Mouse (Mus musculus): ENCODE results near the gene Il18bp.
"Not testable (repeated sequence)": the region's sequence is repeated elsewhere in the genome, so short reads cannot be mapped to it uniquely, and the experiment has no call there.

Il18bp gene

GRCm38 (mm10) chr7:102018590-102018989, at the start of gene Il18bp:
Gene Il18bp, minus strand, starts transcription at chr7:102018690.
- no peak for DNase-seq

- DNase-seq, result no peak
Measured at GRCm38 (mm10) chr7:102066363-102066762, 47.9 kb upstream of the Il18bp start.

GRCm38 (mm10) chr7:102065046-102065891, 46.8 kb upstream of the Il18bp start, which contains the start of the genes Rnf121, Xndc1 and Xntrpc:
Gene Rnf121, minus strand, starts transcription at chr7:102065469.
Gene Xndc1, plus strand, starts transcription at chr7:102065511.
Gene Xntrpc, plus strand, starts transcription at chr7:102065713.
- peak; percentile 95 for DNase-seq

- DNase-seq, result no peak
Measured at GRCm38 (mm10) chr7:102064655-102065045, 46.2 kb upstream of the Il18bp start.

- DNase-seq, result no peak
Measured at GRCm38 (mm10) chr7:102063891-102064290, 45.4 kb upstream of the Il18bp start.

- DNase-seq, result no peak
Measured at GRCm38 (mm10) chr7:102062203-102062602, 43.7 kb upstream of the Il18bp start.

- DNase-seq, result no peak
Measured at GRCm38 (mm10) chr7:102061353-102061752, 42.9 kb upstream of the Il18bp start.

- DNase-seq, result not testable (repeated sequence)
Measured at GRCm38 (mm10) chr7:102048524-102048923, 30.0 kb upstream of the Il18bp start.

- no peak for DNase-seq
Measured at GRCm38 (mm10) chr7:102042314-102042713, 23.8 kb upstream of the Il18bp start.

- no peak for DNase-seq
Measured at GRCm38 (mm10) chr7:102037318-102037717, 18.8 kb upstream of the Il18bp start.

- no peak for DNase-seq
Measured at GRCm38 (mm10) chr7:102035534-102035933, 17.0 kb upstream of the Il18bp start.

GRCm38 (mm10) chr7:102034904-102035303, 16.4 kb upstream of the Il18bp start:
- DNase-seq, result no peak

GRCm38 (mm10) chr7:102025187-102026119, 7.0 kb upstream of the Il18bp start:
- DNase-seq, result no peak

- no peak for DNase-seq
Measured at GRCm38 (mm10) chr7:102023821-102024220, 5.3 kb upstream of the Il18bp start.

GRCm38 (mm10) chr7:102020934-102021333, 2.4 kb upstream of the Il18bp start:
- DNase-seq, result not testable (repeated sequence)

- no peak for DNase-seq
Measured at GRCm38 (mm10) chr7:102019362-102019761, 872 bp upstream of the Il18bp start.

- DNase-seq, result peak; percentile 56
Measured at GRCm38 (mm10) chr7:102018034-102018433, 456 bp downstream of the Il18bp start.

GRCm38 (mm10) chr7:102017452-102017851, 1.0 kb downstream of the Il18bp start:
- no peak for DNase-seq

- DNase-seq, result no peak
Measured at GRCm38 (mm10) chr7:102016936-102017335, 1.6 kb downstream of the Il18bp start.

- DNase-seq, result no peak
Measured at GRCm38 (mm10) chr7:102014995-102015394, 3.5 kb downstream of the Il18bp start.

- no peak for DNase-seq
Measured at GRCm38 (mm10) chr7:102013416-102013815, 5.1 kb downstream of the Il18bp start.

- DNase-seq, result no peak
Measured at GRCm38 (mm10) chr7:102011855-102012254, 6.6 kb downstream of the Il18bp start.

GRCm38 (mm10) chr7:102006520-102006919, 12.0 kb downstream of the Il18bp start:
- no peak for DNase-seq
